Mouse (Mus musculus): ENCODE measurements around the gene Cep95. TPM values are rescaled to one million over a fixed set of nuclear protein-coding genes. Genes with fewer than 3 reads are reported as not detected.
"Not testable (repeated sequence)": the region's sequence is repeated elsewhere in the genome, so short reads cannot be mapped to it uniquely, and the experiment has no call there.

The Cep95 gene
- total and polyA plus RNA-seq, 3 experiments = 2.7 to 6.0 (median 4.9) TPM

GRCm38 (mm10) chr11:106778589-106779387 is 10.3 kb upstream of the Cep95 start:
- Histone ChIP-seq H3K27me3 (ENCODE audit: control insufficient read depth, insufficient read depth, low read length) (no peaks in the 10 kb centered on the region), H3K36me3 (ENCODE audit: control insufficient read depth, insufficient read depth, low read length) (peaks cover 38% of the 10 kb centered on the region), H3K9ac (ENCODE audit: low read depth, low read length) (peak overlapping the region; percentile 95), H3K4me3 (peak overlapping the region; percentile 63), H3K4me1 (ENCODE audit: control insufficient read depth, insufficient read depth, low read length) (peaks cover 4% of the 10 kb centered on the region), H3K27ac (peak overlapping the region; percentile 83), H3K79me2 (replicated peaks; ENCODE audit: control insufficient read depth, insufficient read depth, low read length) (no peaks in the 10 kb centered on the region)
- intact Hi-C loops (cut with DNase I) = loop anchor here (1.0 kb wide), 1 partner anchor 10 kb away; no protein-coding TSS in a partner anchor
- no peak for DNase-seq
- TF ChIP-seq EP300 (IDR thresholded peaks at IDR 0.05; ENCODE audit: insufficient read depth, low read depth, low read length) = no peak
- TF ChIP-seq CTCF (IDR thresholded peaks at IDR 0.05) = peak; percentile 9
- 0 out of 2 replicates have a peak, but pooled peaks have one; percentile 19 for TF ChIP-seq POLR2A (IDR thresholded peaks at IDR 0.05; ENCODE audit: insufficient read depth, low read depth, low read length)
- 2% methylated on average over 39 of the region's 39 CpGs for WGBS

GRCm38 (mm10) chr11:106779388-106780088 is 9.5 kb upstream of the Cep95 start, which contains the start of gene Polg2:
Polg2 (minus strand) TSS chr11:106779537.
- Histone ChIP-seq H3K27me3 (ENCODE audit: control insufficient read depth, insufficient read depth, low read length) (no peaks in the 10 kb centered on the region), H3K27ac (peak within 1 kb of the TSS; percentile 83), H3K9ac (ENCODE audit: low read depth, low read length) (peak within 1 kb of the TSS; percentile 95), H3K4me1 (ENCODE audit: control insufficient read depth, insufficient read depth, low read length) (peaks cover 5% of the 10 kb centered on the region), H3K79me2 (replicated peaks; ENCODE audit: control insufficient read depth, insufficient read depth, low read length) (no peaks in the 10 kb centered on the region), H3K4me3 (peak within 1 kb of the TSS; percentile 63), H3K36me3 (ENCODE audit: control insufficient read depth, insufficient read depth, low read length) (peaks cover 46% of the 10 kb centered on the region)
- WGBS = 1% methylated on average over 30 of the region's 30 CpGs
- TF ChIP-seq EP300 (IDR thresholded peaks at IDR 0.05; ENCODE audit: insufficient read depth, low read depth, low read length) = 0 out of 2 replicates have a peak, but pooled peaks have one; percentile 71
- no peak; the same call in 1 of the 2 replicates for TF ChIP-seq CTCF (IDR thresholded peaks at IDR 0.05)
- peak; percentile 91 for TF ChIP-seq POLR2A (IDR thresholded peaks at IDR 0.05; ENCODE audit: insufficient read depth, low read depth, low read length)
- DNase-seq = peak; percentile 94 to 96
- intact Hi-C loops (cut with DNase I) = loop anchor here (1.0 to 10.0 kb wide), 2 partner anchors 9 to 505 kb away; partner anchors contain the start of genes Smarcd2 and Tcam1

- peak overlapping the region; percentile 63 for H3K4me3 ChIP-seq
- DNase-seq = no peak
- 63% methylated on average over 4 of the region's 4 CpGs for WGBS
- TF ChIP-seq CTCF (IDR thresholded peaks at IDR 0.05) (no peak), POLR2A (IDR thresholded peaks at IDR 0.05; ENCODE audit: insufficient read depth, low read depth, low read length) (no peak), EP300 (IDR thresholded peaks at IDR 0.05; ENCODE audit: insufficient read depth, low read depth, low read length) (no peak)
- peak overlapping the region; percentile 25; the same call in 1 of the 2 replicates for H3K9ac ChIP-seq (ENCODE audit: low read depth, low read length)
- intact Hi-C loops (cut with DNase I) = loop anchor here (10.0 kb wide), 1 partner anchor 505 kb away; the partner anchor contains the start of genes Smarcd2 and Tcam1
- peak overlapping the region; percentile 83 for H3K27ac ChIP-seq
- H3K36me3 ChIP-seq (ENCODE audit: control insufficient read depth, insufficient read depth, low read length) = peaks cover 51% of the 10 kb centered on the region
- peaks cover 5% of the 10 kb centered on the region for H3K4me1 ChIP-seq (ENCODE audit: control insufficient read depth, insufficient read depth, low read length)
- no peaks in the 10 kb centered on the region for H3K79me2 ChIP-seq (replicated peaks; ENCODE audit: control insufficient read depth, insufficient read depth, low read length)
- H3K27me3 ChIP-seq (ENCODE audit: control insufficient read depth, insufficient read depth, low read length) = no peaks in the 10 kb centered on the region
Measured at GRCm38 (mm10) chr11:106780089-106780425, 9.0 kb upstream of the Cep95 start.

- DNase-seq = no peak
- Histone ChIP-seq H3K79me2 (replicated peaks; ENCODE audit: control insufficient read depth, insufficient read depth, low read length) (no peaks in the 10 kb centered on the region), H3K4me1 (ENCODE audit: control insufficient read depth, insufficient read depth, low read length) (peaks cover 5% of the 10 kb centered on the region), H3K27me3 (ENCODE audit: control insufficient read depth, insufficient read depth, low read length) (no peaks in the 10 kb centered on the region), H3K9ac (ENCODE audit: low read depth, low read length) (no peak overlapping the region), H3K27ac (peak overlapping the region; percentile 83), H3K4me3 (no peak overlapping the region), H3K36me3 (ENCODE audit: control insufficient read depth, insufficient read depth, low read length) (peaks cover 57% of the 10 kb centered on the region)
- intact Hi-C loops (cut with DNase I) = loop anchor here (10.0 kb wide), 1 partner anchor 506 kb away; the partner anchor contains the start of genes Smarcd2 and Tcam1
- TF ChIP-seq POLR2A (IDR thresholded peaks at IDR 0.05; ENCODE audit: insufficient read depth, low read depth, low read length) (peak; percentile 37; the same call in 1 of the 2 replicates), EP300 (IDR thresholded peaks at IDR 0.05; ENCODE audit: insufficient read depth, low read depth, low read length) (no peak)
- 74% methylated on average over 6 of the region's 6 CpGs for WGBS
Measured at GRCm38 (mm10) chr11:106780590-106781220, 8.3 kb upstream of the Cep95 start.

- DNase-seq; H3K79me2 ChIP-seq (replicated peaks; ENCODE audit: control insufficient read depth, insufficient read depth, low read length); H3K9ac ChIP-seq (ENCODE audit: low read depth, low read length); H3K27me3 ChIP-seq (ENCODE audit: control insufficient read depth, insufficient read depth, low read length); H3K4me3 ChIP-seq; H3K27ac ChIP-seq; H3K4me1 ChIP-seq (ENCODE audit: control insufficient read depth, insufficient read depth, low read length): not testable (repeated sequence)
- WGBS = 76% methylated on average over 7 of the region's 7 CpGs
- intact Hi-C loops (cut with DNase I) = loop anchor here (10.0 kb wide), 1 partner anchor 507 kb away; the partner anchor contains the start of genes Smarcd2 and Tcam1
- H3K36me3 ChIP-seq (ENCODE audit: control insufficient read depth, insufficient read depth, low read length) = peaks cover 67% of the 10 kb centered on the region
Measured at GRCm38 (mm10) chr11:106782271-106782670, 6.8 kb upstream of the Cep95 start.
